Mouse (Mus musculus): Measurements from ENCODE around the gene Nanos3. TPM values are rescaled to one million over a fixed set of nuclear protein-coding genes. Genes with fewer than 3 reads are reported as not detected.

Nanos3 gene
- not detected in 2 replicates for total RNA-seq (2015; ENCODE audit: low replicate concordance)
- total RNA-seq (2017; ENCODE audit: low replicate concordance), result not detected in 2 replicates

GRCm38 (mm10) chr8:84185117-84185516, at the start of gene Nanos3:
Nanos3 (minus strand) TSS chr8:84185217.
- ATAC-seq (replicated peaks; ENCODE audit: low FRiP score, poor library complexity, severe bottlenecking), result no peak

- ATAC-seq (replicated peaks; ENCODE audit: low FRiP score, poor library complexity, severe bottlenecking), result no peak
Measured at GRCm38 (mm10) chr8:84233055-84233454, 48.0 kb upstream of the Nanos3 start.

GRCm38 (mm10) chr8:84230735-84231134, 45.7 kb upstream of the Nanos3 start:
- ATAC-seq (replicated peaks; ENCODE audit: low FRiP score, poor library complexity, severe bottlenecking), result no peak

GRCm38 (mm10) chr8:84223322-84224029, 38.5 kb upstream of the Nanos3 start:
- ATAC-seq (replicated peaks; ENCODE audit: low FRiP score, poor library complexity, severe bottlenecking), result no peak

GRCm38 (mm10) chr8:84222566-84223165, 37.6 kb upstream of the Nanos3 start:
- ATAC-seq (replicated peaks; ENCODE audit: low FRiP score, poor library complexity, severe bottlenecking), result peak; percentile 65; the same call in 1 of the 2 replicates

GRCm38 (mm10) chr8:84220105-84220504, 35.1 kb upstream of the Nanos3 start:
- no peak for ATAC-seq (replicated peaks; ENCODE audit: low FRiP score, poor library complexity, severe bottlenecking)

GRCm38 (mm10) chr8:84218143-84218542, 33.1 kb upstream of the Nanos3 start:
- ATAC-seq (replicated peaks; ENCODE audit: low FRiP score, poor library complexity, severe bottlenecking), result no peak

- no peak for ATAC-seq (replicated peaks; ENCODE audit: low FRiP score, poor library complexity, severe bottlenecking)
Measured at GRCm38 (mm10) chr8:84217206-84217605, 32.2 kb upstream of the Nanos3 start.

- no peak for ATAC-seq (replicated peaks; ENCODE audit: low FRiP score, poor library complexity, severe bottlenecking)
Measured at GRCm38 (mm10) chr8:84213277-84213676, 28.3 kb upstream of the Nanos3 start.

- no peak for ATAC-seq (replicated peaks; ENCODE audit: low FRiP score, poor library complexity, severe bottlenecking)
Measured at GRCm38 (mm10) chr8:84211881-84212563, 27.0 kb upstream of the Nanos3 start.

- no peak for ATAC-seq (replicated peaks; ENCODE audit: low FRiP score, poor library complexity, severe bottlenecking)
Measured at GRCm38 (mm10) chr8:84211202-84211601, 26.2 kb upstream of the Nanos3 start.

- peak; percentile 61; the same call in 1 of the 2 replicates for ATAC-seq (replicated peaks; ENCODE audit: low FRiP score, poor library complexity, severe bottlenecking)
Measured at GRCm38 (mm10) chr8:84210167-84210791, 25.3 kb upstream of the Nanos3 start.

GRCm38 (mm10) chr8:84208381-84209380, 23.7 kb upstream of the Nanos3 start:
- ATAC-seq (replicated peaks; ENCODE audit: low FRiP score, poor library complexity, severe bottlenecking), result no peak

GRCm38 (mm10) chr8:84207811-84208210, 22.8 kb upstream of the Nanos3 start:
- no peak for ATAC-seq (replicated peaks; ENCODE audit: low FRiP score, poor library complexity, severe bottlenecking)

- ATAC-seq (replicated peaks; ENCODE audit: low FRiP score, poor library complexity, severe bottlenecking), result no peak
Measured at GRCm38 (mm10) chr8:84206666-84207065, 21.6 kb upstream of the Nanos3 start.

GRCm38 (mm10) chr8:84205073-84205472, 20.1 kb upstream of the Nanos3 start:
- no peak for ATAC-seq (replicated peaks; ENCODE audit: low FRiP score, poor library complexity, severe bottlenecking)

GRCm38 (mm10) chr8:84203975-84204772, 19.2 kb upstream of the Nanos3 start:
- ATAC-seq (replicated peaks; ENCODE audit: low FRiP score, poor library complexity, severe bottlenecking), result no peak

Data from erythroblast, adult 5-6 weeks (primary cell).